Mouse (Mus musculus) Patski (cell line): ENCODE results near the gene Fbln2. TPM values are rescaled to one million over a fixed set of nuclear protein-coding genes. Genes with fewer than 3 reads are reported as not detected.
A peak's percentile ranks its signal among the peaks of the same experiment; 100 is the strongest.

Source experiments
- ATAC-seq: fragments of 100-300 bp; one replicate; pipeline ENCODE4 v1.8.0; 2021
- CTCF ChIA-PET: fragments of 350-600 bp; sonication (Branson Sonifier 250); formaldehyde crosslinking; loops from one replicate; lab custom pipeline; 2022; ENCODE audit warnings: inconsistent platforms; lab: Charles Lee
- POLR2A ChIA-PET: fragments of 350-600 bp; sonication (Branson Sonifier 250); formaldehyde crosslinking; loops from one replicate; lab custom pipeline; 2022; ENCODE audit warnings: antibody characterized with exemption, inconsistent platforms; lab: Charles Lee
- DNase-seq: peaks from one replicate; pipeline ENCODE4 v3.0.0-alpha.2; 2011; ENCODE audit warnings: low read depth, low spot score
- H3K27me3 ChIP-seq: fragments of 371-371 bp; one replicate; pipeline ENCODE4 v1.5.1; 2021
- CTCF ChIP-seq: fragments of 100-300 bp; IDR thresholded peaks from one replicate; pipeline ENCODE4 v1.5.1; 2021
- in situ Hi-C: fragments of 300-500 bp; cut with MboI; formaldehyde crosslinking; loops from 3 replicates; pipeline ENCODE4 v1.11.1; 2018; ENCODE audit warnings: low pct_unique_long_range_greater_than_20kb, mixed read lengths
- polyA plus RNA-seq: library from polyadenylated mRNA; unstranded; gene quantifications from one replicate; pipeline ENCODE4 v1.2.3, GENCODE M21; 2021

Fbln2 gene
- polyA plus RNA-seq, 1 experiment from 2014 or later = 2.9 TPM

DNA sequence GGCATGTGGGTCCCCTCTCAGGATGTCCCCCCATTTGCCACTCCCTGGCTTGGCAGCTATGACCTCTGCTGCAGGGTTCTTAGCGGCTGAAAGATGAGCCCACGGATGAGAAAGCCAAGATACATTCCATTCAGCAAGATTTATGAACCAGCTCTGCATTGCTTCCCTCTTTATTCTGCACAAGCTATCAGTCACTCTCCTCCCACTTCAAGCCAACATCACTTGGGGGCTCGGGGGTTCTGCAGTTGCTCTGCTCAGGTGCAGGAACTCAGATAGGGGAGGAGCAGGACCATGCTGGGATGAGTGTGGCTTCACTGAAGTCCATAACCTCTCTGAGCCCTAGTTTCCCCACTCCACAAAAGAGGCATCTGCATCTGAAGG is 48.7 kb downstream of the Fbln2 start:
- in situ Hi-C loops = no loop called here
- no peaks in the 10 kb centered on the region for H3K27me3 ChIP-seq
- ChIA-PET CTCF (interaction anchor here (0.9 to 2.6 kb wide), 2 partner anchors 46 to 88 kb away, joined by 3 to 8 read pairs; no protein-coding TSS in a partner anchor), POLR2A (interaction anchor here (0.8 kb wide), 1 partner anchor 46 kb away, joined by 5 read pairs; no protein-coding TSS in a partner anchor)
- DNase-seq = no peak
- ATAC-seq = no peak
- no peak for TF ChIP-seq CTCF

DNA sequence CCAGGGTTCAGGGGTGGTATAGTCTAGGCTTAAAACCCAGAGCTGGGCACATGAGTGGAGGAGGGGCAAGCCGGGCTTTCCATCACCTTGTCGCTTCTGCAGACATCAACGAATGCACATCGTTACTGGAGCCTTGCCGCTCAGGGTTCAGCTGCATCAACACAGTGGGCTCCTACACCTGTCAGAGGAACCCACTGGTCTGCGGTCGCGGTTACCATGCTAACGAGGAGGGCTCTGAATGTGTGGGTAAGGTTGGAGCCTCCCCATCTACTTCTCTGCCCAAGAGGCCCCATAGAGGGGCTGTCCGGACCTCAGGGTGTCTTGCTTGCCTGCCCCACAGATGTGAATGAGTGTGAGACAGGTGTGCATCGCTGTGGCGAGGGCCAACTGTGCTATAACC is 53.4 kb downstream of the Fbln2 start:
- ChIA-PET CTCF (interaction anchor here (1.2 to 1.5 kb wide), 2 partner anchors 12 to 57 kb away, joined by 3 read pairs; no protein-coding TSS in a partner anchor), POLR2A (no interaction called here)
- in situ Hi-C loops = no loop called here
- DNase-seq (no peak), ATAC-seq (no peak)
- H3K27me3 ChIP-seq = no peaks in the 10 kb centered on the region
- no peak for TF ChIP-seq CTCF

DNA sequence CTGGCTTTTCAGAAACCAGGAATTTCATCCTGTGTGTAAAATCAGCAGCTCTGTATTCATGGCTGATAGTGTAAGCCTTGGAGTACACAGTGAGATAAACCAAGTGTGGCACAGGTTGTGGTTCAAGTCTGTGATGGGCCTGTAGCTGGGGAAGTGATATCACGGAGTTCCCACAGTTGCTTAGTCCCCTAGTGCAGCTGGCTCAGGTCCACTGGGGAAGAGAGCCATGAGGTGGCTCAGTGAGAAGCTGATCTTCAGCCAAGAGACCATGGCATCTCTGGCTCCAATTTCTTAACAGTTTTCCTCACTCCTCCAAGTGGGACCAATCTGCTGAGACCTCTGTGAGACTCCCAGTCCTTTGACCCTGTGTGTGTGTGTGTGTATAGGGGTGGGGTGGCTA is 54.4 kb downstream of the Fbln2 start:
- DNase-seq (no peak), ATAC-seq (no peak)
- no peaks in the 10 kb centered on the region for H3K27me3 ChIP-seq
- ChIA-PET POLR2A (no interaction called here), CTCF (interaction anchor here (1.0 to 1.5 kb wide), 3 partner anchors 11 to 78 kb away, joined by 3 read pairs; no protein-coding TSS in a partner anchor)
- no peak for TF ChIP-seq CTCF
- in situ Hi-C loops = no loop called here

DNA sequence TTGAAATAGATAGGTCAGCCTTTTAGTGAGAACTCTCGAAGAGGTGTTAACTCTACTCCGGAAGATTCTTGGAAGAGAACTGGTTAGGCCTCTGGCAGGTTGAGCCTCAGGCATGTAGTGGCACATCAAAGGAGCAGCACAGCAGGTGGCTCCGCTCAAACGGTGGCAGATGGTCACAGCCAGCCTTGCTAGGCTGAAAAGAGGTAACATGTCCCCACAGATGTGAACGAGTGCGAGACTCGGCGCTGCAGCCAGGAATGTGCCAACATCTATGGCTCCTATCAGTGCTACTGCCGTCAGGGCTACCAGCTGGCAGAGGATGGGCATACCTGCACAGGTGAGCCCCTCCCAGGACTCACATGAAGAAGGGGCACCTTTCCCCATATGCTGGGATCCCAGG is 56.1 kb downstream of the Fbln2 start:
- no peak for ATAC-seq
- POLR2A ChIA-PET = no interaction called here
- in situ Hi-C loops = no loop called here
- H3K27me3 ChIP-seq = no peaks in the 10 kb centered on the region
- TF ChIP-seq CTCF = no peak
- CTCF ChIA-PET = interaction anchor here (1.1 kb wide), 1 partner anchor 93 kb away, joined by 3 read pairs; no protein-coding TSS in a partner anchor
- DNase-seq = no peak

DNA sequence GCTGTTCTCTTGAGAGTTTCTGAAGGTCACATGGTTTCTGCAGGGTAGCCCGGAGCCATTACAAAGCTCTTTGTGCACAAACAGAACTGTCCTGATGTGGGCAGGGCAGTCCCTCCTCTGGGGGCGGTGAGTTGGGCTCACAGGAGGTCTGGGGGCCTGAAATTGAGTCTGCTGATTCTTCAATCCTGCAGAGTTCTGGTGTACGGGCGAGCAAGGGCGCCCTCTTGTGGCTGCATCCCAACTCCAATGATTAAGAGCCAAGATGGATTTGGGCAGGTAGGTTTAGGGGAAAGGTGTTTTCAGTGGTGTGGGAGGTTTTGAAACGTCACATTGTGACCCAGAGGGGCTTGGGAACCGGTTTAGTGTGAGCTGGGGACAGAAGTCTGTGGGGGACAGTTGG is 65.3 kb downstream of the Fbln2 start:
- DNase-seq = no peak
- no peak for TF ChIP-seq CTCF
- no peak for ATAC-seq
- no peaks in the 10 kb centered on the region for H3K27me3 ChIP-seq
- in situ Hi-C loops = loop anchor here (5.0 kb wide), 3 partner anchors 70 to 455 kb away; no protein-coding TSS in a partner anchor
- ChIA-PET POLR2A (interaction anchor here (0.6 to 0.8 kb wide), 2 partner anchors 120 to 131 kb away, joined by 3 to 6 read pairs; no protein-coding TSS in a partner anchor), CTCF (interaction anchor here (0.8 to 3.2 kb wide), 16 partner anchors 10 to 218 kb away, joined by 3 to 10 read pairs (median 5); partner anchors contain the start of gene Wnt7a)

DNA sequence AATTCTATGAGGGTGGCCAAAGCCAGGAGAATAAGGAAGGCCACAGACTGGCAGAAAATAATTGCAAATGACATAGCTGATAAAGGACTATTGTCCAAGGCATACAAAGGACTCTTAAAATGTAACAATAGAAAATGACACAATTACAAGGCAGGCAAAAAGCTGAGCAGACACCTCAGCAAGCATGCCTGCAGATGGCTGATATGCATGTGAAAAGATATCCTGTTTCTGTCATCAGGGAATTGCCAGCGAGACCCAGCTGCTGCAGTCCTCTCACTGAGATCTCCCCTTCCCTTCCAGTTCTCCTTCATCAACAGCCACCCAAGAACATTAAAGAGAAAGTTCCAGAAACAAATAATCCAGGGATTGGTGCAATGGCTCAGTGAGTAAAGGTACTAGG is 66.0 kb downstream of the Fbln2 start:
- no peak for DNase-seq
- POLR2A ChIA-PET = no interaction called here
- no peaks in the 10 kb centered on the region for H3K27me3 ChIP-seq
- no peak for ATAC-seq
- CTCF ChIA-PET = interaction anchor here (1.1 to 3.2 kb wide), 10 partner anchors 11 to 219 kb away, joined by 3 to 10 read pairs (median 6); partner anchors contain the start of gene Wnt7a
- TF ChIP-seq CTCF = no peak
- in situ Hi-C loops = loop anchor here (5.0 kb wide), 3 partner anchors 71 to 456 kb away; no protein-coding TSS in a partner anchor

DNA sequence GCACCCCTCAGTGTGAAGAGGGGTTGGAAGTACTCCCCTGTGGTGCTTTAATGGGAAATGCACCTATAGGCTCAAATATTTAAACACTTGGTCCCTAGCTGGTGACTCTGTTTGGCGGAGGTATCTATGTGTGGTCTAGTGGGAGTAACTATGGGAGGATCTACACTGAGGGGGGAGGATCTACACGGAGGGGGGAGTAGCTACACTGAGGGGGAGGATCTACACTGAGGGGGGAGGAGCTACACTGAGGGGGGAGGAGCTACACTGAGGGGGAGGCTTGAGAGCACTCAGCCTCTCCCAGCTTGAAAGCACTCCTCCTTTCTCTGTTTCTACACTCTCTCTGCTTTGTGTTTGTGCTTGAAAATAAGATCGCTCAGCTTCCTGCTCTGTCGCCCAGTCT is 67.2 kb downstream of the Fbln2 start:
- no peaks in the 10 kb centered on the region for H3K27me3 ChIP-seq
- in situ Hi-C loops = loop anchor here (5.0 kb wide), 3 partner anchors 72 to 457 kb away; no protein-coding TSS in a partner anchor
- ATAC-seq = no peak
- TF ChIP-seq CTCF = no peak
- ChIA-PET CTCF (interaction anchor here (0.7 to 2.0 kb wide), 5 partner anchors 9 to 132 kb away, joined by 3 to 7 read pairs (median 4); partner anchors contain the start of gene Wnt7a), POLR2A (interaction anchor here (0.6 kb wide), 1 partner anchor 108 kb away, joined by 4 read pairs; no protein-coding TSS in a partner anchor)
- DNase-seq = no peak

DNA sequence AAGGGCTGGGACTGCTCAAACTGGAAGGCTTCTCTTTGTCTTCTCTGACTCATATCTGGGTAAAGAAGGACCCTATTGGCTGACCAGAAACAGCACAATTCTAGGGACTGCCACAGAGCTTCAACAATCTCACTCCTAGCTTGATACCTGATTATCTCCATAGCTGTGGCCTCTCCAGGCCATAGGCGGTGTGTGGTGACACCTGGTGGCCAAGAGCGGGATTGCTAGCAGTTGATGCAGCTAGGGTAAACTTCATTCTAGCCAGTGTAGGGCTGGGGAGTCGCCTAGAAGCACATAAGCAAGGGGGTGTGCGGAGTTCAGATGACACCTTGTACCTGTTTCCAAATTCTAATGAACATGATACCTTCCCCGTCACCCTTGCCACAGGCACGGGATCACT is 69.0 kb downstream of the Fbln2 start:
- peaks cover 6% of the 10 kb centered on the region for H3K27me3 ChIP-seq
- no peak for TF ChIP-seq CTCF
- ATAC-seq (peak; percentile 49), DNase-seq (no peak)
- ChIA-PET POLR2A (interaction anchor here (1.0 kb wide), 1 partner anchor 550 kb away, joined by 12 read pairs; no protein-coding TSS in a partner anchor), CTCF (interaction anchor here (0.8 to 7.6 kb wide), 14 partner anchors 8 to 544 kb away, joined by 3 to 81 read pairs (median 4); partner anchors contain the start of gene Wnt7a)
- in situ Hi-C loops = loop anchor here (10.0 kb wide), 2 partner anchors 224 to 226 kb away; no protein-coding TSS in a partner anchor

DNA sequence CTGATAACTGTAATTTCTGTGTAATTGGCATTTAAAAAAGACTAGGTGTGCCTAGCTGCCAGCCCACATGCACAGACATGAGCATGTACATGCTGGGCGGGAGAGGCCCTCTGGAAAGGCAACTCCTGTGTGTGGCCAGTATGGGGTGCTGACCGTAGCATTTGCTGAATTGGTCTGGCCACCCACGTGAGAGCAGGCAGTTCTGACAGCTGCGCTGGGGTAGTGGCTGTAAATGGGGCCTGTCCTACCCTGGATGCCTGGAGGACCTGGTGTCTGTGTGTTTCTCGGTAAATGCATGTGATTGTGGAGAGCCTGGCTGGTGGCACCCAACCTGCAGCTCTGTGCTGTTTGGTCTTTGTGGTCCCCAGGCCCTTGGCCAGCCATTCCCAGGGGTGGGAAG is 69.5 kb downstream of the Fbln2 start:
- peaks cover 9% of the 10 kb centered on the region for H3K27me3 ChIP-seq
- ChIA-PET POLR2A (interaction anchor here (1.0 kb wide), 1 partner anchor 551 kb away, joined by 12 read pairs; no protein-coding TSS in a partner anchor), CTCF (interaction anchor here (1.1 to 7.6 kb wide), 8 partner anchors 12 to 461 kb away, joined by 3 to 81 read pairs (median 6); partner anchors contain the start of gene Wnt7a)
- ATAC-seq (no peak), DNase-seq (no peak)
- no peak for TF ChIP-seq CTCF
- in situ Hi-C loops = loop anchor here (10.0 kb wide), 2 partner anchors 223 to 227 kb away; no protein-coding TSS in a partner anchor

DNA sequence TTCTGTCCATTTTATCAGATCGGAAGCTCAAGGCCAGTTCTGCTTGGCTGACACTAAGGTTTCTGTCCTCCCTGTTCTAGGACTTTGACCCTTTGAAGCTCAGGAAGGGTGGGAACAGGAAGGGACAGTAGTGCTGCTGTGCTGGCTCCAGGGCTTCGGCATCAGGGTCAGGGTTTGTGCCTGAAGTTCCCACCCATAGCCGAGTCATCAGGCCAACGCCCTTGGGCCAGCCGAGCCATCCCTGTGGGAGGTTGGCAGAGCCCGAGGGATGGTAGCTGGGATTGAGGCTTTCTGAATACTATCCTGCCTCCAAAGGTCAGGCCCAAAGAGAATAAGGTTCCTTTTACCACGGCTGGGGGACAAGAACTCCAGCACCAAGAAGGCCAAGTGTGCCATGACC is 70.8 kb downstream of the Fbln2 start:
- in situ Hi-C loops = loop anchor here (10.0 kb wide), 2 partner anchors 222 to 228 kb away; no protein-coding TSS in a partner anchor
- ATAC-seq (no peak), DNase-seq (no peak)
- TF ChIP-seq CTCF = no peak
- CTCF ChIA-PET = interaction anchor here (1.3 to 7.6 kb wide), 2 partner anchors 118 to 131 kb away, joined by 6 to 81 read pairs; partner anchors contain the start of gene Wnt7a
- peaks cover 9% of the 10 kb centered on the region for H3K27me3 ChIP-seq
- POLR2A ChIA-PET = interaction anchor here (0.6 kb wide), 1 partner anchor 132 kb away, joined by 3 read pairs; no protein-coding TSS in a partner anchor
